Mouse (Mus musculus) midbrain, embryonic 16.5 days (tissue): ENCODE results near the gene Cpt1a. TPM values are rescaled to one million over a fixed set of nuclear protein-coding genes. Genes with fewer than 3 reads are reported as not detected.
A peak's percentile ranks its signal among the peaks of the same experiment; 100 is the strongest.

Experiments
- ATAC-seq: fragments of 200-750 bp; cut with Nextera tagmentation; 2 replicates; pipeline ENCODE4 v1.8.0; 2017; ENCODE audit warnings: moderate TSS enrichment
- H3K27ac ChIP-seq: fragments of 300-500 bp; sonication (generic); 2 replicates; pipeline ENCODE4 v1.5.1; 2014; ENCODE audit warnings: mild to moderate bottlenecking, low read length, mixed read lengths
- H3K27me3 ChIP-seq: fragments of 300-500 bp; sonication (generic); 2 replicates; pipeline ENCODE4 v1.6.1; 2014; ENCODE audit warnings: low read depth, low read length, mixed read lengths; ENCODE audit not compliant: control insufficient read depth, insufficient read depth
- H3K36me3 ChIP-seq: fragments of 300-500 bp; sonication (generic); 2 replicates; pipeline ENCODE4 v1.6.1; 2014; ENCODE audit warnings: mild to moderate bottlenecking, low read length, moderate library complexity, mixed read lengths; ENCODE audit not compliant: control insufficient read depth, insufficient read depth
- H3K4me1 ChIP-seq: fragments of 300-500 bp; sonication (generic); 2 replicates; pipeline ENCODE4 v1.6.1; 2014; ENCODE audit warnings: mild to moderate bottlenecking, low read length, mixed read lengths; ENCODE audit not compliant: control insufficient read depth, insufficient read depth
- H3K4me2 ChIP-seq: fragments of 300-500 bp; sonication (generic); 2 replicates; pipeline ENCODE4 v1.6.1; 2014; ENCODE audit warnings: mild to moderate bottlenecking, low read length, mixed read lengths
- H3K4me3 ChIP-seq: fragments of 300-500 bp; sonication (generic); 2 replicates; pipeline ENCODE4 v1.5.1; 2014; ENCODE audit warnings: low read depth, mild to moderate bottlenecking, low read length, moderate library complexity, mixed read lengths
- H3K9ac ChIP-seq: fragments of 300-500 bp; sonication (generic); 2 replicates; pipeline ENCODE4 v1.6.1; 2014; ENCODE audit warnings: low read depth, low read length, mixed read lengths
- H3K9me3 ChIP-seq: fragments of 300-500 bp; sonication (generic); replicated peaks from 2 replicates; pipeline ENCODE4 v1.6.1; 2014; ENCODE audit warnings: mild to moderate bottlenecking, low read length, mixed read lengths; ENCODE audit not compliant: control insufficient read depth, poor library complexity, severe bottlenecking
- WGBS: fragments of 180-500 bp; shearing (Covaris S2); extraction: QIAGEN DNeasy Blood & Tissue Kit; methylation state at CpG from one replicate; pipeline ENCODE4 v1.1.7; 2014; 5-methylcytosine and 5-hydroxymethylcytosine counted together
- polyA plus RNA-seq: library from polyadenylated mRNA; unstranded; fragments of >200 nt; fragmentation: Nextera tagmentation; extraction: Ambion mirVana; gene quantifications from 2 replicates; pipeline ENCODE4 v1.2.1, GENCODE M21; 2015

Cpt1a gene
- polyA plus RNA-seq, 1 experiment from 2014 or later = 15.1 TPM

DNA sequence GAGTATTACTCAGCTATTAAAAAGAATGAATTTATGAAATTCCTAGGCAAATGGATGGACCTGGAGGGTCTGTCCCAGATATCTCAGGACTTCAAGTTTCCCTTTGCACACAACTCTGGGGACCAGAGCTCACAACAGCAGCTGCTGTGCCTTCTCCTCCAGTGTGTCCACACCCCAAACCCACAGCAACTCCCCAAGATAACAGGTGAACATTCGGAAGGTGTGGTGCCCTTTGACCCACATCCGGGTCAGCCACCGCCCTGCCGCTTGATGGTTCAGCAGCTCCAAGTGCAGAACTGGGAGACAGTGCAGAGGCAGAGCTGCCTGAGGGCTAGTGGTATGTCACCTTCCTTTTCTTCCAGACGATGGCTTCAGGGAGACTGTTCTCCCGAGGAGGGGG is 26.9 kb upstream of the Cpt1a start:
- no peak for ATAC-seq
- Histone ChIP-seq H3K36me3 (peaks cover 13% of the 10 kb centered on the region; the same call in 1 of the 2 replicates), H3K4me3 (no peak overlapping the region), H3K4me2 (no peak overlapping the region), H3K27me3 (no peaks in the 10 kb centered on the region), H3K9me3 (no peaks in the 10 kb centered on the region), H3K4me1 (no peaks in the 10 kb centered on the region), H3K27ac (no peak overlapping the region), H3K9ac (no peak overlapping the region)
- 92% methylated on average over 6 of the region's 6 CpGs for WGBS

DNA sequence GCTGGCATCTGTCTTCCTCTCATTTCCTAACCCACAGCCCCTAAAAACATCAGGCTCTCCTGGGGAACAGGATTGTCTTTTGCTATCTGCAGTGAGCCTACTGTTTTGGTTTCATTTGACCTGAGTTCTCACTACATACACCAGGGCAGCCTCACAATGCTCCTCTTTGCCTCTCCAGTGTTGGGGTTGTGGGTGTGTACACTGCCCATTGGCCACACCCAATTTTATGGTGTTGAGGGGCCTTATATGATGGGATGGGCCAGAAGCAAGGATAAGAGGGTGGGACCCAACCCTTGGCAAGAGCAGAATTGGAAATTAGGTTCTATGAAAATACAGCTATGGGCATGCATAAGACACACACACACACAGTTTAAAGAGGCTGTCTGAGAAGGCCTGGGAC is 25.1 kb upstream of the Cpt1a start:
- Histone ChIP-seq H3K27me3 (no peaks in the 10 kb centered on the region), H3K36me3 (peaks cover 5% of the 10 kb centered on the region; the same call in 1 of the 2 replicates), H3K27ac (no peak overlapping the region), H3K4me1 (no peaks in the 10 kb centered on the region), H3K9ac (no peak overlapping the region), H3K9me3 (no peaks in the 10 kb centered on the region), H3K4me2 (no peak overlapping the region), H3K4me3 (no peak overlapping the region)
- no peak for ATAC-seq

GRCm38 (mm10) chr19:3297775-3298174 is 24.4 kb upstream of the Cpt1a start:
- Histone ChIP-seq H3K27me3 (no peaks in the 10 kb centered on the region), H3K27ac (no peak overlapping the region)
- ATAC-seq = no peak

GRCm38 (mm10) chr19:3304017-3304416 is 18.1 kb upstream of the Cpt1a start:
- Histone ChIP-seq H3K9ac (no peak overlapping the region), H3K36me3 (no peaks in the 10 kb centered on the region), H3K27ac (no peak overlapping the region), H3K9me3 (no peaks in the 10 kb centered on the region), H3K4me1 (no peaks in the 10 kb centered on the region), H3K27me3 (no peaks in the 10 kb centered on the region), H3K4me3 (no peak overlapping the region), H3K4me2 (no peak overlapping the region)
- ATAC-seq = no peak
- WGBS = 55% methylated on average over 4 of the region's 4 CpGs

More at GRCm38 (mm10) chr19:3297775-3298174, 24.4 kb upstream of the Cpt1a start:
- H3K4me2 ChIP-seq = no peak overlapping the region
- 92% methylated on average over 7 of the region's 7 CpGs for WGBS
- no peaks in the 10 kb centered on the region for H3K4me1 ChIP-seq
- no peaks in the 10 kb centered on the region for H3K9me3 ChIP-seq
- no peak overlapping the region for H3K9ac ChIP-seq
- H3K36me3 ChIP-seq = 0 out of 2 replicates have a peak, but pooled peaks cover 1% of the 10 kb centered on the region
- H3K4me3 ChIP-seq = no peak overlapping the region

- no peaks in the 10 kb centered on the region for H3K27me3 ChIP-seq
- WGBS = 53% methylated on average over 16 of the region's 16 CpGs
- no peaks in the 10 kb centered on the region for H3K4me1 ChIP-seq
- H3K9ac ChIP-seq = no peak overlapping the region
- no peak overlapping the region for H3K27ac ChIP-seq
- no peak for ATAC-seq
- no peak overlapping the region for H3K4me3 ChIP-seq
- no peak overlapping the region for H3K4me2 ChIP-seq
- H3K9me3 ChIP-seq = no peaks in the 10 kb centered on the region
- no peaks in the 10 kb centered on the region for H3K36me3 ChIP-seq
These were observed 14.8 kb upstream of the Cpt1a start for GRCm38 (mm10) chr19:3307175-3307949.

DNA sequence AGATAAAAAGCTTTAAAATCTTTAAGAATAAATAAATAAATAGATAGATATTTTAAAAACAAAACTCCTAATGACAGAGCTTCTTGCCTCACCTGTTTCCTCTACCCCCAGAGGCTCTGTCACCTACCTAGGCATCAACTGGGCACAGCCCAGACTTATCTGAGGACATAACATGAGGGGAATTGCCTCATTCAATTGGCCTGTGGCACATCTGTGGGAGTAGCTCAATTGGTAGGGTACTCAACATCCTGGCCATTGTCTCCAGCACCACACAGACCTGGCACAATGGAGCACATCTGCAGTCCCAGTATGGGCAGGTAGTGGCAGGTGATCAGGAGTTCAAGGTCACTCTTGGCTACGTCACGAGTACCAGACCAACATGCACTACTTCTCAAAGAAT is 2.8 kb upstream of the Cpt1a start:
- H3K4me2 ChIP-seq = no peak overlapping the region
- 94% methylated on average over 2 of the region's 2 CpGs for WGBS
- ATAC-seq = no peak

GRCm38 (mm10) chr19:3320086-3320485 is 2.0 kb upstream of the Cpt1a start:
- no peak overlapping the region for H3K4me3 ChIP-seq
- no peak overlapping the region for H3K27ac ChIP-seq
- H3K36me3 ChIP-seq = no peaks in the 10 kb centered on the region
- no peaks in the 10 kb centered on the region for H3K9me3 ChIP-seq
- H3K4me2 ChIP-seq = no peak overlapping the region
- H3K4me1 ChIP-seq = peaks cover 24% of the 10 kb centered on the region
- WGBS = 84% methylated on average over 7 of the region's 7 CpGs
- no peak for ATAC-seq
- peaks cover 20% of the 10 kb centered on the region for H3K27me3 ChIP-seq
- no peak overlapping the region for H3K9ac ChIP-seq

More for the DNA sequence above, 2.8 kb upstream of the Cpt1a start:
- H3K9ac ChIP-seq = no peak overlapping the region
- H3K27ac ChIP-seq = no peak overlapping the region
- peaks cover 20% of the 10 kb centered on the region for H3K27me3 ChIP-seq
- H3K9me3 ChIP-seq = no peaks in the 10 kb centered on the region
- H3K36me3 ChIP-seq = no peaks in the 10 kb centered on the region
- H3K4me3 ChIP-seq = no peak overlapping the region
- peaks cover 19% of the 10 kb centered on the region for H3K4me1 ChIP-seq

GRCm38 (mm10) chr19:3320801-3321200 is 1.3 kb upstream of the Cpt1a start:
- ATAC-seq = no peak
- 81% methylated on average over 3 of the region's 3 CpGs for WGBS
- H3K4me1 ChIP-seq = peaks cover 26% of the 10 kb centered on the region
- no peaks in the 10 kb centered on the region for H3K9me3 ChIP-seq
- no peak overlapping the region for H3K4me3 ChIP-seq
- no peak overlapping the region for H3K27ac ChIP-seq
- no peak overlapping the region for H3K9ac ChIP-seq
- H3K27me3 ChIP-seq = peaks cover 20% of the 10 kb centered on the region
- no peak overlapping the region for H3K4me2 ChIP-seq
- H3K36me3 ChIP-seq = no peaks in the 10 kb centered on the region

- 10% methylated on average over 11 of the region's 11 CpGs for WGBS
- H3K4me1 ChIP-seq = peaks cover 32% of the 10 kb centered on the region
These were observed 517 bp upstream of the Cpt1a start for GRCm38 (mm10) chr19:3321617-3322016.

More at GRCm38 (mm10) chr19:3321617-3322016, 517 bp upstream of the Cpt1a start:
- Histone ChIP-seq H3K27me3 (peaks cover 20% of the 10 kb centered on the region), H3K4me2 (peak overlapping the region; percentile 89; the same call in 1 of the 2 replicates), H3K9ac (no peak overlapping the region), H3K4me3 (no peak overlapping the region), H3K36me3 (no peaks in the 10 kb centered on the region), H3K27ac (no peak overlapping the region), H3K9me3 (no peaks in the 10 kb centered on the region)
- ATAC-seq = no peak
